Comparison of ENCODE assay signal across 12 mouse cellular contexts in the genomic region with DNA sequence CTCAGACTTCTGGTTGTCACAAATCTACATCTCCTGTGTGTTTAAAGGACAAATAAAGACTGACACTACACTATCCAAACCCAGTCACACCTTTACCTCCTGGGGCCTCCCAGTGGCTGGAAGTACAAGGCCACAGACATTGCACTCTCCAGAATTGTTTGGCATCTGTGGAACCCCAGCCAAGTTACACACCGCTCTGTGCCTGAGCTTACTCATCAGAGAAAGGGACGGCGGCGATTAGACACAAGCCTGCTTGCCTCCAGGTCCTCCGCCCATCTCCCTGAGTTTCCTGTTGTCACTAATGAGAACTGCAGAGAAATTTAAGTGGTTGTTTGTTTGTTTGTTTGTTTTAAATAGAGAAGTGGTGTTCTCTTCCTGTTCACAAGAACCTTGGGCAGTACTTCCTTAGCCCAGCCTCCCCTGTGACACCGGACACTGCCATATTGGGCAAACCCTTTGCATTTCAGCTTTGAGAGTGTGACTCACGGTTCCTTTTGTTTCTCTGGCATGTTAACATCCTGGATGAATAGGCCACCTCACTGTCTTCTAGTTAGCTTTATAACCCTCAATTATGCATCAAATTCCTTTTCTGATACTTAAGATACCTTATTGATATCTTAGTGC. TPM values are rescaled to one million over a fixed set of nuclear protein-coding genes. Genes with fewer than 3 reads are reported as not detected.
A peak's percentile ranks its signal among the peaks of the same experiment; 100 is the strongest.
DNase-seq lines count a peak whose midpoint lies in the region; ATAC-seq and TF ChIP-seq lines count a peak whose summit lies in the region.
"Had no signal": no experiment of that assay in that cellular context is flagged by ENCODE, and none has a peak within 500 bp of the region (broad histone marks: within the 10 kb centered on the region; RNA-seq: fewer than 3 reads in every experiment).

No protein-coding gene starts in this region.

- DNase-seq in heart, adult 8-10 months (ENCODE audit: low spot score) = peak; percentile 30
- no peak for DNase-seq in heart, postnatal 4 days
- DNase-seq in midbrain, embryonic 11.5 days (ENCODE audit: low spot score, missing footprints) = peak; percentile 57
- DNase-seq in lung, postnatal 25 days (ENCODE audit: low spot score) = peak; percentile 13
- no peak for DNase-seq in forebrain, postnatal 0 days

- no peak overlapping the region for H3K4me2 ChIP-seq in midbrain, embryonic 11.5 days
- H3K4me2 ChIP-seq in midbrain, embryonic 16.5 days (ENCODE audit: low read length) = no peak overlapping the region
- no peak overlapping the region for H3K4me2 ChIP-seq in forebrain, postnatal 0 days (ENCODE audit: low read depth)
- no peak overlapping the region for H3K4me2 ChIP-seq in intestine, embryonic 16.5 days (ENCODE audit: low read depth, low read length)
- H3K4me2 ChIP-seq: intestine, embryonic 15.5 days; midbrain, embryonic 15.5 days had no signal

- H3K36me3 ChIP-seq in midbrain, embryonic 11.5 days (ENCODE audit: control insufficient read depth, insufficient read depth, low read length) = no peaks in the 10 kb centered on the region
- H3K36me3 ChIP-seq in midbrain, embryonic 16.5 days (ENCODE audit: control insufficient read depth, insufficient read depth, low read length) = no peaks in the 10 kb centered on the region
- H3K36me3 ChIP-seq in forebrain, postnatal 0 days (ENCODE audit: insufficient read depth) = no peaks in the 10 kb centered on the region
- H3K36me3 ChIP-seq in intestine, embryonic 16.5 days (ENCODE audit: control insufficient read depth, insufficient read depth, low read length) = no peaks in the 10 kb centered on the region
- H3K36me3 ChIP-seq: intestine, embryonic 15.5 days; midbrain, embryonic 15.5 days had no signal

- ATAC-seq in midbrain, embryonic 11.5 days (ENCODE audit: low FRiP score) = no peak
- ATAC-seq in midbrain, embryonic 16.5 days = no peak
- ATAC-seq in forebrain, postnatal 0 days = no peak
- no peak for ATAC-seq in intestine, embryonic 16.5 days
- ATAC-seq in erythroid progenitor cell, adult 5-6 weeks (replicated peaks; ENCODE audit: low FRiP score, poor library complexity, severe bottlenecking) = no peak
- ATAC-seq: intestine, embryonic 15.5 days; midbrain, embryonic 15.5 days had no signal

- no peak for TF ChIP-seq CTCF in forebrain, postnatal 0 days (IDR thresholded peaks at IDR 0.05; ENCODE audit: low read depth)

- no peaks in the 10 kb centered on the region for H3K4me1 ChIP-seq in midbrain, embryonic 11.5 days (ENCODE audit: control insufficient read depth, insufficient read depth, low read length)
- no peaks in the 10 kb centered on the region for H3K4me1 ChIP-seq in midbrain, embryonic 16.5 days (ENCODE audit: control insufficient read depth, insufficient read depth, low read length)
- H3K4me1 ChIP-seq in forebrain, postnatal 0 days (ENCODE audit: insufficient read depth) = no peaks in the 10 kb centered on the region
- H3K4me1 ChIP-seq in intestine, embryonic 16.5 days (ENCODE audit: control insufficient read depth, insufficient read depth, low read length) = no peaks in the 10 kb centered on the region
- H3K4me1 ChIP-seq: intestine, embryonic 15.5 days; midbrain, embryonic 15.5 days had no signal

- 81% methylated on average over 7 of the region's 7 CpGs for WGBS in midbrain, embryonic 11.5 days
- 86% methylated on average over 7 of the region's 7 CpGs for WGBS in midbrain, embryonic 16.5 days
- 69% methylated on average over 7 of the region's 7 CpGs for WGBS in forebrain, postnatal 0 days
- WGBS in intestine, embryonic 16.5 days = 77% methylated on average over 7 of the region's 7 CpGs

- no peaks in the 10 kb centered on the region for H3K9me3 ChIP-seq in midbrain, embryonic 11.5 days (ENCODE audit: control insufficient read depth, low read length)
- H3K9me3 ChIP-seq in midbrain, embryonic 16.5 days (replicated peaks; ENCODE audit: control insufficient read depth, low read length, poor library complexity, severe bottlenecking) = no peaks in the 10 kb centered on the region
- no peaks in the 10 kb centered on the region for H3K9me3 ChIP-seq in forebrain, postnatal 0 days (ENCODE audit: low read length)
- H3K9me3 ChIP-seq in intestine, embryonic 16.5 days (ENCODE audit: control insufficient read depth, low read length) = no peaks in the 10 kb centered on the region
- H3K9me3 ChIP-seq: intestine, embryonic 15.5 days; midbrain, embryonic 15.5 days had no signal

- H3K9ac ChIP-seq in midbrain, embryonic 11.5 days (ENCODE audit: low read length) = no peak overlapping the region
- no peak overlapping the region for H3K9ac ChIP-seq in midbrain, embryonic 16.5 days (ENCODE audit: low read depth, low read length)
- no peak overlapping the region for H3K9ac ChIP-seq in forebrain, postnatal 0 days
- no peak overlapping the region for H3K9ac ChIP-seq in intestine, embryonic 16.5 days (ENCODE audit: low read depth, low read length)
- H3K9ac ChIP-seq: intestine, embryonic 15.5 days; midbrain, embryonic 15.5 days had no signal

- H3K4me3 ChIP-seq in midbrain, embryonic 11.5 days (ENCODE audit: low read depth, low read length) = no peak overlapping the region
- no peak overlapping the region for H3K4me3 ChIP-seq in midbrain, embryonic 16.5 days (ENCODE audit: low read depth, low read length)
- H3K4me3 ChIP-seq in forebrain, postnatal 0 days (ENCODE audit: low read depth, low read length) = no peak overlapping the region
- H3K4me3 ChIP-seq in intestine, embryonic 16.5 days (ENCODE audit: low read length) = no peak overlapping the region
- H3K4me3 ChIP-seq: erythroblast, embryonic 14.5 days; intestine, embryonic 15.5 days; midbrain, embryonic 15.5 days had no signal

- no peaks in the 10 kb centered on the region for H3K27me3 ChIP-seq in midbrain, embryonic 11.5 days (ENCODE audit: control insufficient read depth, insufficient read depth, low read length)
- no peaks in the 10 kb centered on the region for H3K27me3 ChIP-seq in midbrain, embryonic 16.5 days (ENCODE audit: control insufficient read depth, insufficient read depth, low read depth, low read length)
- H3K27me3 ChIP-seq in forebrain, postnatal 0 days (ENCODE audit: insufficient read depth, low read length) = no peaks in the 10 kb centered on the region
- no peaks in the 10 kb centered on the region for H3K27me3 ChIP-seq in intestine, embryonic 16.5 days (replicated peaks; ENCODE audit: control insufficient read depth, insufficient read depth, low read length)
- H3K27me3 ChIP-seq: CH12.LX; intestine, embryonic 15.5 days; midbrain, embryonic 15.5 days had no signal

- no peak overlapping the region for H3K27ac ChIP-seq in midbrain, embryonic 11.5 days (ENCODE audit: low read depth, low read length)
- no peak overlapping the region for H3K27ac ChIP-seq in midbrain, embryonic 16.5 days (ENCODE audit: low read length)
- H3K27ac ChIP-seq in forebrain, postnatal 0 days (ENCODE audit: low read depth, low read length) = no peak overlapping the region
- no peak overlapping the region for H3K27ac ChIP-seq in intestine, embryonic 16.5 days (ENCODE audit: low read length)
- H3K27ac ChIP-seq: intestine, embryonic 15.5 days; midbrain, embryonic 15.5 days had no signal

RNA-seq across cellular contexts. Expression of a gene that starts 13.7 kb away (rescaled TPM):
- total RNA-seq in heart, adult 8-10 months (2022) = under 1 TPM; 0.52 to 1.00 (median 0.70) TPM
- total RNA-seq in heart, postnatal 4 days (2021) = under 1 TPM; 0.45 to 0.79 TPM
- 0.80 and 0.89 TPM in 2 replicates for polyA plus RNA-seq in midbrain, embryonic 11.5 days (2014; fragmentation: Nextera tagmentation; extraction: Ambion mirVana)
- polyA plus RNA-seq in midbrain, embryonic 16.5 days (2015; fragmentation: Nextera tagmentation; extraction: Ambion mirVana) = 3.2 and 4.2 TPM in 2 replicates
- 3.2 and 4.8 TPM in 2 replicates for total RNA-seq in forebrain, postnatal 0 days (2014; rRNA removed)
- 1.9 and 4.2 TPM in 2 replicates for polyA plus RNA-seq in forebrain, postnatal 0 days (2015; fragmentation: Nextera tagmentation; extraction: Ambion mirVana)
- 0.05 and 0.09 TPM in 2 replicates for polyA plus RNA-seq in intestine, embryonic 16.5 days (2015; fragmentation: Nextera tagmentation; extraction: Ambion mirVana)
- 2.2 TPM in 1 of 2 replicates, not detected in the other for total RNA-seq in erythroid progenitor cell, adult 5-6 weeks (2015; ENCODE audit: low replicate concordance)
- total RNA-seq in erythroid progenitor cell, adult 5-6 weeks (2017; ENCODE audit: low replicate concordance) = 3.6 TPM in 1 of 2 replicates, not detected in the other

Comparison
In these comparisons a context has a peak if more than half of its experiments do, and no peak if none do; other contexts are left out.
1. DNase-seq: peak in heart, adult 8-10 months (single experiment), midbrain, embryonic 11.5 days (single experiment) and lung, postnatal 25 days (single experiment); none in heart, postnatal 4 days (single experiment) and forebrain, postnatal 0 days (single experiment).